Mouse (Mus musculus) forebrain, postnatal 0 days (tissue): ENCODE results near the gene Fstl1. TPM values are rescaled to one million over a fixed set of nuclear protein-coding genes. Genes with fewer than 3 reads are reported as not detected.

ENCODE experiments used
- ATAC-seq: fragments of 200-750 bp; cut with Nextera tagmentation; 2 replicates; pipeline ENCODE4 v1.8.0; 2017; ENCODE audit warnings: mild to moderate bottlenecking, moderate library complexity
- DNase-seq: peaks from one replicate; pipeline ENCODE4 v3.0.0-alpha.2; 2015
- H3K27ac ChIP-seq: fragments of 300-500 bp; sonication (generic); 2 replicates; pipeline ENCODE4 v1.5.1; 2014; ENCODE audit warnings: low read depth, mild to moderate bottlenecking, antibody characterized with exemption, low read length, moderate library complexity, mixed read lengths
- H3K27me3 ChIP-seq: fragments of 300-500 bp; sonication (generic); 2 replicates; pipeline ENCODE4 v1.6.1; 2014; ENCODE audit warnings: mild to moderate bottlenecking, low read length, mixed read lengths; ENCODE audit not compliant: insufficient read depth
- H3K36me3 ChIP-seq: fragments of 300-500 bp; sonication (generic); 2 replicates; pipeline ENCODE4 v1.6.1; 2014; ENCODE audit warnings: mild to moderate bottlenecking, moderate library complexity; ENCODE audit not compliant: insufficient read depth
- H3K4me1 ChIP-seq: fragments of 300-500 bp; sonication (generic); 2 replicates; pipeline ENCODE4 v1.6.1; 2014; ENCODE audit warnings: antibody characterized with exemption; ENCODE audit not compliant: insufficient read depth
- H3K4me2 ChIP-seq: fragments of 300-500 bp; sonication (generic); 2 replicates; pipeline ENCODE4 v1.6.1; 2014; ENCODE audit warnings: low read depth, mild to moderate bottlenecking, moderate library complexity
- H3K4me3 ChIP-seq: fragments of 300-500 bp; sonication (generic); 2 replicates; pipeline ENCODE4 v1.5.1; 2014; ENCODE audit warnings: low read depth, low read length, mixed read lengths
- H3K9ac ChIP-seq: fragments of 300-500 bp; sonication (generic); 2 replicates; pipeline ENCODE4 v1.6.1; 2014; ENCODE audit warnings: mild to moderate bottlenecking
- H3K9me3 ChIP-seq: fragments of 300-500 bp; sonication (generic); 2 replicates; pipeline ENCODE4 v1.6.1; 2016; ENCODE audit warnings: low read length
- CTCF ChIP-seq: sonication (generic); IDR thresholded peaks from 2 replicates; pipeline ENCODE4 v1.5.1; 2016; ENCODE audit warnings: antibody characterized with exemption, control low read depth, low read depth
- WGBS: fragments of 180-500 bp; shearing (Covaris S2); extraction: QIAGEN DNeasy Blood & Tissue Kit; methylation state at CpG from one replicate; pipeline ENCODE4 v1.1.7; 2014; 5-methylcytosine and 5-hydroxymethylcytosine counted together
- polyA plus RNA-seq: library from polyadenylated mRNA; unstranded; fragments of >200 nt; fragmentation: Nextera tagmentation; extraction: Ambion mirVana; gene quantifications from 2 replicates; pipeline ENCODE4 v1.2.1, GENCODE M21; 2015
- total RNA-seq: library from RNA; depleted of rRNA; stranded (reverse); fragments of >200 nt; gene quantifications from 2 replicates; pipeline ENCODE4 v1.2.3, GENCODE M21; 2014

Gene Fstl1
- total and polyA plus RNA-seq, 2 experiments from 2014 or later: 67.2 to 78.3 TPM

GRCm38 (mm10) chr16:37784526-37784925, 7.9 kb downstream of the Fstl1 start:
- TF ChIP-seq CTCF: no peak
- Histone ChIP-seq H3K9ac (no peak overlapping the region), H3K4me1 (peaks cover 14% of the 10 kb centered on the region), H3K4me3 (no peak overlapping the region), H3K27me3 (no peaks in the 10 kb centered on the region), H3K4me2 (no peak overlapping the region), H3K27ac (no peak overlapping the region), H3K9me3 (no peaks in the 10 kb centered on the region), H3K36me3 (no peaks in the 10 kb centered on the region)
- ATAC-seq (no peak), DNase-seq (no peak)
- WGBS: 60% methylated on average over 3 of the region's 3 CpGs

GRCm38 (mm10) chr16:37787558-37788194, 11.0 kb downstream of the Fstl1 start:
- peak; percentile 23; the same call in 1 of the 2 replicates for ATAC-seq

GRCm38 (mm10) chr16:37788367-37789014, 11.8 kb downstream of the Fstl1 start:
- no peak overlapping the region for H3K4me3 ChIP-seq
- ATAC-seq: peak; percentile 93
- no peak for TF ChIP-seq CTCF
- H3K27me3 ChIP-seq: no peaks in the 10 kb centered on the region
- H3K4me2 ChIP-seq: peak overlapping the region; percentile 13; the same call in 1 of the 2 replicates
- H3K4me1 ChIP-seq: peaks cover 10% of the 10 kb centered on the region
- H3K9ac ChIP-seq: no peak overlapping the region
- peak overlapping the region; percentile 54 for H3K27ac ChIP-seq
- 17% methylated on average over 12 of the region's 12 CpGs for WGBS
- peak; percentile 78 for DNase-seq
- H3K9me3 ChIP-seq: no peaks in the 10 kb centered on the region
- no peaks in the 10 kb centered on the region for H3K36me3 ChIP-seq

More at GRCm38 (mm10) chr16:37787558-37788194, 11.0 kb downstream of the Fstl1 start:
- H3K4me1 ChIP-seq: peaks cover 10% of the 10 kb centered on the region
- no peak overlapping the region for H3K4me3 ChIP-seq
- no peaks in the 10 kb centered on the region for H3K36me3 ChIP-seq
- no peak overlapping the region; the same call in 1 of the 2 replicates for H3K9ac ChIP-seq
- no peak overlapping the region for H3K4me2 ChIP-seq
- no peaks in the 10 kb centered on the region for H3K27me3 ChIP-seq
- H3K27ac ChIP-seq: 0 out of 2 replicates have a peak overlapping the region, but pooled peaks have one; percentile 54
- TF ChIP-seq CTCF: no peak
- no peaks in the 10 kb centered on the region for H3K9me3 ChIP-seq
- 25% methylated on average over 9 of the region's 9 CpGs for WGBS
- DNase-seq: no peak

GRCm38 (mm10) chr16:37789015-37789381, 12.3 kb downstream of the Fstl1 start:
- H3K4me1 ChIP-seq: peaks cover 10% of the 10 kb centered on the region
- ATAC-seq (no peak), DNase-seq (no peak)
- no peaks in the 10 kb centered on the region for H3K36me3 ChIP-seq
- H3K27me3 ChIP-seq: no peaks in the 10 kb centered on the region
- H3K4me3 ChIP-seq: no peak overlapping the region
- TF ChIP-seq CTCF: no peak
- no peak overlapping the region for H3K27ac ChIP-seq
- WGBS: 45% methylated on average over 6 of the region's 6 CpGs
- no peaks in the 10 kb centered on the region for H3K9me3 ChIP-seq
- no peak overlapping the region for H3K4me2 ChIP-seq
- no peak overlapping the region for H3K9ac ChIP-seq

GRCm38 (mm10) chr16:37789394-37789920, 12.8 kb downstream of the Fstl1 start:
- Histone ChIP-seq H3K4me2 (no peak overlapping the region), H3K27me3 (no peaks in the 10 kb centered on the region), H3K9ac (no peak overlapping the region), H3K27ac (no peak overlapping the region), H3K4me3 (no peak overlapping the region), H3K4me1 (peaks cover 10% of the 10 kb centered on the region), H3K36me3 (no peaks in the 10 kb centered on the region), H3K9me3 (no peaks in the 10 kb centered on the region)
- DNase-seq (no peak), ATAC-seq (no peak)
- TF ChIP-seq CTCF: no peak
- WGBS: 77% methylated on average over 6 of the region's 6 CpGs

GRCm38 (mm10) chr16:37790008-37790780, 13.5 kb downstream of the Fstl1 start:
- H3K4me2 ChIP-seq: no peak overlapping the region
- WGBS: 87% methylated on average over 12 of the region's 12 CpGs
- ATAC-seq (no peak), DNase-seq (no peak)
- no peak overlapping the region for H3K9ac ChIP-seq
- H3K27ac ChIP-seq: no peak overlapping the region
- H3K36me3 ChIP-seq: no peaks in the 10 kb centered on the region
- H3K9me3 ChIP-seq: no peaks in the 10 kb centered on the region
- H3K27me3 ChIP-seq: no peaks in the 10 kb centered on the region
- no peak overlapping the region for H3K4me3 ChIP-seq
- peaks cover 10% of the 10 kb centered on the region for H3K4me1 ChIP-seq
- TF ChIP-seq CTCF: no peak

GRCm38 (mm10) chr16:37790781-37791175, 14.1 kb downstream of the Fstl1 start:
- Histone ChIP-seq H3K36me3 (no peaks in the 10 kb centered on the region), H3K4me3 (no peak overlapping the region), H3K27ac (no peak overlapping the region), H3K9ac (no peak overlapping the region), H3K27me3 (no peaks in the 10 kb centered on the region), H3K4me1 (peaks cover 10% of the 10 kb centered on the region), H3K9me3 (no peaks in the 10 kb centered on the region), H3K4me2 (no peak overlapping the region)
- 80% methylated on average over 8 of the region's 8 CpGs for WGBS
- no peak for TF ChIP-seq CTCF
- DNase-seq: no peak
- no peak for ATAC-seq
